11 mouse cellular contexts compared by ENCODE assay signal in genomic region chr17:34913930-34914665, GRCm38 (mm10). TPM values are rescaled to one million over a fixed set of nuclear protein-coding genes. Genes with fewer than 3 reads are reported as not detected.
A peak's percentile ranks its signal among the peaks of the same experiment; 100 is the strongest.
DNase-seq lines count a peak whose midpoint lies in the region; ATAC-seq lines count a peak whose summit lies in the region.
"Had no signal": no experiment of that assay in that cellular context is flagged by ENCODE, and none has a peak within 500 bp of the region (broad histone marks: within the 10 kb centered on the region; RNA-seq: fewer than 3 reads in every experiment).

Gene Slc44a4, plus strand, starts transcription at chr17:34914466.

- no peaks in the 10 kb centered on the region for H3K9me3 ChIP-seq in lung, embryonic 16.5 days (ENCODE audit: control insufficient read depth, low read length)
- H3K9me3 ChIP-seq in intestine, embryonic 16.5 days (ENCODE audit: control insufficient read depth, low read length), result no peaks in the 10 kb centered on the region
- H3K9me3 ChIP-seq in stomach, embryonic 14.5 days (ENCODE audit: control insufficient read depth, low read depth, low read length), result no peaks in the 10 kb centered on the region

- ATAC-seq in lung, embryonic 16.5 days (ENCODE audit: low read depth), result peak; percentile 25; the same call in 1 of the 2 replicates
- ATAC-seq in intestine, embryonic 16.5 days, result peak; percentile 49
- 0 out of 2 replicates have a peak, but pooled peaks have one; percentile 30 for ATAC-seq in stomach, embryonic 14.5 days (ENCODE audit: insufficient number of reproducible peaks, insufficient read depth, low FRiP score, low read depth)
- ATAC-seq in frontal cortex, adult (ENCODE audit: low TSS enrichment), result no peak
- ATAC-seq: forebrain, embryonic 14.5 days had no signal

- WGBS in lung, embryonic 16.5 days, result 37% methylated on average over 18 of the region's 18 CpGs
- WGBS in intestine, embryonic 16.5 days, result 30% methylated on average over 18 of the region's 18 CpGs
- WGBS in stomach, embryonic 14.5 days, result 32% methylated on average over 18 of the region's 18 CpGs

- H3K4me1 ChIP-seq in lung, embryonic 16.5 days (replicated peaks; ENCODE audit: control insufficient read depth, insufficient read depth, low read length), result peaks cover 8% of the 10 kb centered on the region
- H3K4me1 ChIP-seq in intestine, embryonic 16.5 days (ENCODE audit: control insufficient read depth, insufficient read depth, low read length), result peaks cover 25% of the 10 kb centered on the region; the same call in 1 of the 2 replicates
- no peaks in the 10 kb centered on the region for H3K4me1 ChIP-seq in stomach, embryonic 14.5 days (ENCODE audit: control insufficient read depth, insufficient read depth, low read length)

- H3K36me3 ChIP-seq in lung, embryonic 16.5 days (ENCODE audit: control insufficient read depth, insufficient read depth, low read length), result peaks cover 42% of the 10 kb centered on the region
- peaks cover 15% of the 10 kb centered on the region for H3K36me3 ChIP-seq in intestine, embryonic 16.5 days (ENCODE audit: control insufficient read depth, insufficient read depth, low read length)
- peaks cover 49% of the 10 kb centered on the region for H3K36me3 ChIP-seq in stomach, embryonic 14.5 days (ENCODE audit: control insufficient read depth, insufficient read depth, low read length)

- DNase-seq in lung, postnatal 10 days, result no peak
- DNase-seq in kidney, postnatal 4 days, result peak; percentile 46 to 67
- no peak for DNase-seq in cerebellum, postnatal 25 days
- no peak for DNase-seq in embryo, embryonic 10 days (ENCODE audit: low spot score)
- DNase-seq: cerebellum, postnatal 36 days; heart, postnatal 10 days had no signal

- H3K27me3 ChIP-seq in lung, embryonic 16.5 days (ENCODE audit: control insufficient read depth, insufficient read depth, low read depth, low read length), result no peaks in the 10 kb centered on the region
- no peaks in the 10 kb centered on the region for H3K27me3 ChIP-seq in intestine, embryonic 16.5 days (replicated peaks; ENCODE audit: control insufficient read depth, insufficient read depth, low read length)
- H3K27me3 ChIP-seq in stomach, embryonic 14.5 days (ENCODE audit: control insufficient read depth, insufficient read depth, low read length), result no peaks in the 10 kb centered on the region

- H3K9ac ChIP-seq in lung, embryonic 16.5 days (ENCODE audit: low read length), result no peak within 1 kb of the TSS; the same call in 1 of the 2 replicates
- H3K9ac ChIP-seq in intestine, embryonic 16.5 days (ENCODE audit: low read depth, low read length), result peak within 1 kb of the TSS; percentile 70
- H3K9ac ChIP-seq in stomach, embryonic 14.5 days (replicated peaks; ENCODE audit: low read depth, low read length), result no peak within 1 kb of the TSS

- H3K4me2 ChIP-seq in lung, embryonic 16.5 days (ENCODE audit: low read depth, low read length), result peak within 1 kb of the TSS; percentile 9; the same call in 1 of the 2 replicates
- peak within 1 kb of the TSS; percentile 52 for H3K4me2 ChIP-seq in intestine, embryonic 16.5 days (ENCODE audit: low read depth, low read length)
- no peak within 1 kb of the TSS; the same call in 1 of the 2 replicates for H3K4me2 ChIP-seq in stomach, embryonic 14.5 days (replicated peaks; ENCODE audit: low read depth, low read length)

- H3K27ac ChIP-seq in lung, embryonic 16.5 days (ENCODE audit: low read length), result no peak within 1 kb of the TSS
- H3K27ac ChIP-seq in intestine, embryonic 16.5 days (ENCODE audit: low read length), result peak within 1 kb of the TSS; percentile 89
- no peak within 1 kb of the TSS for H3K27ac ChIP-seq in stomach, embryonic 14.5 days (ENCODE audit: low read length)

- H3K4me3 ChIP-seq in lung, embryonic 16.5 days (ENCODE audit: low read length), result no peak within 1 kb of the TSS
- H3K4me3 ChIP-seq in intestine, embryonic 16.5 days (ENCODE audit: low read length), result peak within 1 kb of the TSS; percentile 45
- H3K4me3 ChIP-seq in stomach, embryonic 14.5 days (ENCODE audit: low read depth, low read length), result no peak within 1 kb of the TSS

RNA-seq across cellular contexts. Expression of gene Slc44a4, which starts in this region (rescaled TPM):
- 1.5 and 1.9 TPM in 2 replicates for polyA plus RNA-seq in lung, embryonic 16.5 days (2015; fragmentation: Nextera tagmentation; extraction: Ambion mirVana)
- 108 and 134 TPM in 2 replicates for polyA plus RNA-seq in intestine, embryonic 16.5 days (2015; fragmentation: Nextera tagmentation; extraction: Ambion mirVana)
- polyA plus RNA-seq in stomach, embryonic 14.5 days (2014; fragmentation: Nextera tagmentation; extraction: Ambion mirVana), result 5.3 and 6.4 TPM in 2 replicates
- polyA plus RNA-seq: forebrain, embryonic 14.5 days had no signal

Comparison
In these comparisons a context has a peak if more than half of its experiments do, and no peak if none do; other contexts are left out.
1. RNA of gene Slc44a4 (polyA plus RNA-seq): 108 to 134 TPM in intestine, embryonic 16.5 days; 5.3 to 6.4 TPM in stomach, embryonic 14.5 days and 1.5 to 1.9 TPM in lung, embryonic 16.5 days; every median in the first group is over 10 times any median in the second.
2. DNase-seq: peak in kidney, postnatal 4 days (2 of 2); none in lung, postnatal 10 days (single experiment), cerebellum, postnatal 25 days (0 of 2) and embryo, embryonic 10 days (single experiment).